Comparison of ENCODE assay signal across 20 mouse cellular contexts in the genomic region with DNA sequence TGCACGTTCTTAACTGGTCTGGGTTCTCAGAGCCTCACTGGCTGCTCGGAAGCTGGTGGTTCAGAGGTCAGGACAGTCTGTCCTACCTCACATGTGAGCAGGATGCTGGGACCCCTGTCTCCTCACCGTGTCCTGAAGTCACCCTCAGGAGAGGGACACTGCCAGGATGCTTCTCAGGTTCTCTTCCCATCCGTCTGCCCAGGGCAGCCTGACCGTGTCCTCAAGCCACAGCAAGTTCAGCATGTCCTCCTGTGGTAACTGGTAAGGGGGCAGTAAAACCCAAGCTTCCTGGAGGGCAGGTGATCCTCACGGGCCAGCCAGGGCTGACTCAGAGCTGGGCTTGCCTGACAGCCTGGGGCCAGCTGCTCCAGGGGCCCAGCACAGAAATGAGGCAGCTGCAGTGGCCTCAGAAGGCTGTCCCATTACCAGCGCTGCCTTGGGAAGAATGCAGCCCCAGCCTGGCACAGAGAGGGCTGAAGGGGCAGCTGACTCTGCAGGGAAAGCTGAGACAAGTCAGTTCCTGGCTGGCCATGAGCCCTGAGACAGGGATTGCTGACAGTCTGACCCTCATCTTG. TPM values are rescaled to one million over a fixed set of nuclear protein-coding genes. Genes with fewer than 3 reads are reported as not detected.
A peak's percentile ranks its signal among the peaks of the same experiment; 100 is the strongest.
DNase-seq lines count a peak whose midpoint lies in the region; ATAC-seq lines count a peak whose summit lies in the region.
"Had no signal": no experiment of that assay in that cellular context is flagged by ENCODE, and none has a peak within 500 bp of the region (broad histone marks: within the 10 kb centered on the region; RNA-seq: fewer than 3 reads in every experiment).

No protein-coding gene starts in this region.

- intact Hi-C loops in gastrocnemius, postnatal 36 days (cut with DNase I): loop anchor here (1.0 to 5.0 kb wide), 3 partner anchors 96 to 547 kb away; a partner anchor contains a TSS

- no peak overlapping the region for H3K27ac ChIP-seq in midbrain, embryonic 11.5 days (ENCODE audit: low read depth, low read length)
- H3K27ac ChIP-seq in forebrain, embryonic 16.5 days (ENCODE audit: low read length): no peak overlapping the region
- H3K27ac ChIP-seq: embryonic facial prominence, embryonic 13.5 days; hindbrain, embryonic 12.5 days; midbrain, embryonic 10.5 days; neural tube, embryonic 13.5 days had no signal

- no peaks in the 10 kb centered on the region for H3K27me3 ChIP-seq in midbrain, embryonic 11.5 days (ENCODE audit: control insufficient read depth, insufficient read depth, low read length)
- H3K27me3 ChIP-seq in forebrain, embryonic 16.5 days (replicated peaks; ENCODE audit: control insufficient read depth, insufficient read depth, low read length): no peaks in the 10 kb centered on the region
- H3K27me3 ChIP-seq: embryonic facial prominence, embryonic 13.5 days; hindbrain, embryonic 12.5 days; neural tube, embryonic 13.5 days had no signal

- no peaks in the 10 kb centered on the region for H3K4me1 ChIP-seq in midbrain, embryonic 11.5 days (ENCODE audit: control insufficient read depth, insufficient read depth, low read length)
- H3K4me1 ChIP-seq in forebrain, embryonic 16.5 days (replicated peaks; ENCODE audit: control insufficient read depth, insufficient read depth, low read length): no peaks in the 10 kb centered on the region
- H3K4me1 ChIP-seq: embryonic facial prominence, embryonic 13.5 days; midbrain, embryonic 10.5 days had no signal

- 76% methylated on average over 7 of the region's 7 CpGs for WGBS in midbrain, embryonic 11.5 days
- WGBS in forebrain, embryonic 16.5 days: 75% methylated on average over 7 of the region's 7 CpGs

- H3K4me2 ChIP-seq in midbrain, embryonic 11.5 days: no peak overlapping the region
- H3K4me2 ChIP-seq in forebrain, embryonic 16.5 days (ENCODE audit: low read length): no peak overlapping the region
- H3K4me2 ChIP-seq: embryonic facial prominence, embryonic 13.5 days; hindbrain, embryonic 12.5 days; lung, embryonic 14.5 days; neural tube, embryonic 13.5 days had no signal

- no peak overlapping the region for H3K4me3 ChIP-seq in midbrain, embryonic 11.5 days (ENCODE audit: low read depth, low read length)
- H3K4me3 ChIP-seq in forebrain, embryonic 16.5 days (replicated peaks; ENCODE audit: low read length): no peak overlapping the region
- H3K4me3 ChIP-seq: embryonic facial prominence, embryonic 13.5 days; hindbrain, embryonic 12.5 days; midbrain, embryonic 10.5 days; neural tube, embryonic 13.5 days had no signal

- no peak overlapping the region for H3K9ac ChIP-seq in midbrain, embryonic 11.5 days (ENCODE audit: low read length)
- H3K9ac ChIP-seq in forebrain, embryonic 16.5 days (replicated peaks; ENCODE audit: low read depth, low read length): no peak overlapping the region
- H3K9ac ChIP-seq: embryonic facial prominence, embryonic 13.5 days; hindbrain, embryonic 12.5 days; lung, embryonic 14.5 days; neural tube, embryonic 13.5 days had no signal

- ATAC-seq in midbrain, embryonic 11.5 days (ENCODE audit: low FRiP score): no peak
- no peak for ATAC-seq in forebrain, embryonic 16.5 days
- ATAC-seq: activated CD4-positive, CD25-positive, alpha-beta regulatory T cell, adult 4 months; Patski had no signal

- no peaks in the 10 kb centered on the region for H3K36me3 ChIP-seq in midbrain, embryonic 11.5 days (ENCODE audit: control insufficient read depth, insufficient read depth, low read length)
- H3K36me3 ChIP-seq in forebrain, embryonic 16.5 days (ENCODE audit: control insufficient read depth, insufficient read depth): no peaks in the 10 kb centered on the region
- H3K36me3 ChIP-seq: embryonic facial prominence, embryonic 13.5 days; hindbrain, embryonic 12.5 days; midbrain, embryonic 10.5 days; neural tube, embryonic 13.5 days had no signal

- H3K9me3 ChIP-seq in midbrain, embryonic 11.5 days (ENCODE audit: control insufficient read depth, low read length): no peaks in the 10 kb centered on the region
- H3K9me3 ChIP-seq in forebrain, embryonic 16.5 days (ENCODE audit: control insufficient read depth, low read length): no peaks in the 10 kb centered on the region
- H3K9me3 ChIP-seq: embryonic facial prominence, embryonic 13.5 days; hindbrain, embryonic 12.5 days; midbrain, embryonic 10.5 days; neural tube, embryonic 13.5 days had no signal

- DNase-seq in adrenal gland, adult 2 months: peak; percentile 48
- no peak for DNase-seq in adrenal gland, adult 8-10 months
- DNase-seq in testis, postnatal 14 days (ENCODE audit: low spot score): peak; percentile 12
- DNase-seq in testis, postnatal 10 days (ENCODE audit: low spot score): no peak
- peak; percentile 49 to 67 for DNase-seq in gastrocnemius, postnatal 36 days
- no peak for DNase-seq in layer of hippocampus, postnatal 10 days (ENCODE audit: low spot score in 2 of 2)
- no peak for DNase-seq in midbrain, embryonic 11.5 days (ENCODE audit: low spot score, missing footprints)
- DNase-seq: cerebellum, adult 2 months; heart, adult 18-20 months; liver; lung, embryonic 14.5 days; lung, postnatal 4 days; right cerebral cortex, postnatal 25 days had no signal

RNA-seq across cellular contexts. Expression of a gene that starts 23.4 kb away (rescaled TPM):
- total RNA-seq in adrenal gland, adult 2 months (2021): 100 to 1,000 TPM; 210 to 256 TPM
- polyA plus RNA-seq in adrenal gland, adult 2 months (2012; rRNA removed): 619 and 728 TPM in 2 replicates
- 100 to 1,000 TPM; 241 to 307 (median 254) TPM for total RNA-seq in adrenal gland, adult 8-10 months (2022)
- total RNA-seq in gastrocnemius, postnatal 36 days (2021): 10 to 100 TPM; 41.6 to 55.7 TPM
- total RNA-seq in layer of hippocampus, postnatal 10 days (2021): 10 to 100 TPM; 71.5 to 74.1 TPM
- 332 and 364 TPM in 2 replicates for polyA plus RNA-seq in midbrain, embryonic 11.5 days (2014; fragmentation: Nextera tagmentation; extraction: Ambion mirVana)
- polyA plus RNA-seq in forebrain, embryonic 16.5 days (2015; fragmentation: Nextera tagmentation; extraction: Ambion mirVana): 209 and 215 TPM in 2 replicates

RNA-seq across cellular contexts. Expression of a gene that starts 23.8 kb away (rescaled TPM):
- total RNA-seq in adrenal gland, adult 2 months (2021): 100 to 1,000 TPM; 119 to 162 TPM
- polyA plus RNA-seq in adrenal gland, adult 2 months (2012; rRNA removed): 98.7 and 125 TPM in 2 replicates
- 100 to 1,000 TPM; 173 to 205 (median 178) TPM for total RNA-seq in adrenal gland, adult 8-10 months (2022)
- 10 to 100 TPM in 1 of 2 experiments, 1 to 10 TPM in 1; 8.8 to 13.1 TPM for total RNA-seq in gastrocnemius, postnatal 36 days (2021)
- total RNA-seq in layer of hippocampus, postnatal 10 days (2021): 100 to 1,000 TPM; 188 to 194 TPM
- 133 and 141 TPM in 2 replicates for polyA plus RNA-seq in midbrain, embryonic 11.5 days (2014; fragmentation: Nextera tagmentation; extraction: Ambion mirVana)
- 226 and 239 TPM in 2 replicates for polyA plus RNA-seq in forebrain, embryonic 16.5 days (2015; fragmentation: Nextera tagmentation; extraction: Ambion mirVana)

Comparison
In these comparisons a context has a peak if more than half of its experiments do, and no peak if none do; other contexts are left out.
1. DNase-seq: peak in adrenal gland, adult 2 months (single experiment), testis, postnatal 14 days (single experiment) and gastrocnemius, postnatal 36 days (2 of 2); none in adrenal gland, adult 8-10 months (single experiment), testis, postnatal 10 days (single experiment), layer of hippocampus, postnatal 10 days (0 of 2) and midbrain, embryonic 11.5 days (single experiment).
2. RNA of a gene that starts 23.8 kb away (total RNA-seq): 188 to 194 TPM in layer of hippocampus, postnatal 10 days, 173 to 205 TPM in adrenal gland, adult 8-10 months and 119 to 162 TPM in adrenal gland, adult 2 months; 8.8 to 13.1 TPM in gastrocnemius, postnatal 36 days; every median in the first group is over 4 times any median in the second.